12 mouse cellular contexts compared by ENCODE assay signal in the genomic region with DNA sequence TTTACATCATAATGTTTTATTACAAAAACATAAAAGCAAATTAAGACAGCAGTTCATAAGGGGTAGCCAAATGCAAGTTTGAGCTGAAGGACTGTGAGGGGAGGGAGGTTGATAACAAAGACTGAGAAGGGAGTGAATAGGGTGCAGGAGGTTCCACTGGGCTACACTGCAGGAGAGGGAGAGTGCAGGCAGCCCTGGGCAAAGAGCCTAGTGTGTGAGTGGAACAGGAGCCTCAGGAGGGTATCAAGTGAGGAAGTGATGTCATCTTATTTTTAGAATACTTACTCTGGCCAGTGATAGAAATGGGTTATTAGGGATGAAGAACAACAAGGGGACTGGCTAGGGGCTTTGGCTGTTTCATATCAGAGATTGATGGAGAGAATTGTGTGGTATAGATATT. TPM values are rescaled to one million over a fixed set of nuclear protein-coding genes. Genes with fewer than 3 reads are reported as not detected.
"Had no signal": no experiment of that assay in that cellular context is flagged by ENCODE, and none has a peak within 500 bp of the region (broad histone marks: within the 10 kb centered on the region; RNA-seq: fewer than 3 reads in every experiment).

No protein-coding gene starts in this region.

- H3K27me3 ChIP-seq: liver, embryonic 15.5 days had no signal

- H3K9ac ChIP-seq: liver, embryonic 15.5 days had no signal

- H3K9me3 ChIP-seq: limb, embryonic 10.5 days; liver, embryonic 15.5 days had no signal

- H3K4me2 ChIP-seq: liver, embryonic 11.5 days; liver, embryonic 15.5 days had no signal

- H3K36me3 ChIP-seq: limb, embryonic 10.5 days; liver, embryonic 15.5 days had no signal

- DNase-seq: kidney, postnatal 10 days; kidney, postnatal 4 days; lung, adult 2 months; lung, postnatal 36 days; right cerebral cortex, postnatal 14 days; thymus, postnatal 36 days had no signal

- ATAC-seq: lung, postnatal 0 days had no signal

- H3K27ac ChIP-seq: left cerebral cortex, adult 2 months; limb, embryonic 10.5 days; liver, embryonic 15.5 days had no signal

- H3K4me3 ChIP-seq: left cerebral cortex, adult 2 months; limb, embryonic 10.5 days; liver, embryonic 15.5 days had no signal

- H3K4me1 ChIP-seq: liver, embryonic 15.5 days had no signal

RNA-seq across cellular contexts. Expression of a gene that starts 42.2 kb away (rescaled TPM):
- total RNA-seq: megakaryocyte progenitor cell, adult 5-6 weeks had no signal
